Mouse (Mus musculus) NIH3T3 (cell line): ENCODE measurements around the gene Atxn1.

Source experiments
- DNase-seq: peaks from one replicate; pipeline ENCODE4 v3.0.0-alpha.2; 2012; ENCODE audit warnings: low read depth

Gene Atxn1

GRCm38 (mm10) chr13:45861885-45862605 is 102.8 kb downstream of the Atxn1 start:
- DNase-seq: no peak

GRCm38 (mm10) chr13:45861098-45861580 is 103.7 kb downstream of the Atxn1 start:
- DNase-seq: no peak

GRCm38 (mm10) chr13:45859081-45859709 is 105.6 kb downstream of the Atxn1 start:
- DNase-seq: no peak

GRCm38 (mm10) chr13:45857416-45857815 is 107.4 kb downstream of the Atxn1 start:
- no peak for DNase-seq

- DNase-seq: no peak
Observed at GRCm38 (mm10) chr13:45854531-45854930, 110.3 kb downstream of the Atxn1 start.

GRCm38 (mm10) chr13:45853691-45854090 is 111.1 kb downstream of the Atxn1 start:
- DNase-seq: no peak

GRCm38 (mm10) chr13:45852288-45852687 is 112.5 kb downstream of the Atxn1 start:
- no peak for DNase-seq

GRCm38 (mm10) chr13:45851746-45852145 is 113.1 kb downstream of the Atxn1 start:
- DNase-seq: no peak

- no peak for DNase-seq
Observed at GRCm38 (mm10) chr13:45851156-45851555, 113.7 kb downstream of the Atxn1 start.

GRCm38 (mm10) chr13:45850181-45850974 is 114.4 kb downstream of the Atxn1 start:
- no peak for DNase-seq

GRCm38 (mm10) chr13:45849145-45850023 is 115.4 kb downstream of the Atxn1 start:
- no peak for DNase-seq

GRCm38 (mm10) chr13:45842511-45843055 is 122.2 kb downstream of the Atxn1 start:
- peak; percentile 27 for DNase-seq

GRCm38 (mm10) chr13:45839901-45840300 is 124.9 kb downstream of the Atxn1 start:
- peak; percentile 74 for DNase-seq

- DNase-seq: peak; percentile 77
Observed at GRCm38 (mm10) chr13:45837609-45838220, 127.1 kb downstream of the Atxn1 start.

GRCm38 (mm10) chr13:45836377-45837054 is 128.3 kb downstream of the Atxn1 start:
- no peak for DNase-seq

- DNase-seq: no peak
Observed at GRCm38 (mm10) chr13:45834300-45834699, 130.5 kb downstream of the Atxn1 start.

- no peak for DNase-seq
Observed at GRCm38 (mm10) chr13:45832695-45833350, 132.0 kb downstream of the Atxn1 start.

GRCm38 (mm10) chr13:45829341-45829936 is 135.4 kb downstream of the Atxn1 start:
- DNase-seq: peak; percentile 39

- no peak for DNase-seq
Observed at GRCm38 (mm10) chr13:45828035-45828434, 136.8 kb downstream of the Atxn1 start.
